20 mouse cellular contexts compared by ENCODE assay signal in the genomic region with DNA sequence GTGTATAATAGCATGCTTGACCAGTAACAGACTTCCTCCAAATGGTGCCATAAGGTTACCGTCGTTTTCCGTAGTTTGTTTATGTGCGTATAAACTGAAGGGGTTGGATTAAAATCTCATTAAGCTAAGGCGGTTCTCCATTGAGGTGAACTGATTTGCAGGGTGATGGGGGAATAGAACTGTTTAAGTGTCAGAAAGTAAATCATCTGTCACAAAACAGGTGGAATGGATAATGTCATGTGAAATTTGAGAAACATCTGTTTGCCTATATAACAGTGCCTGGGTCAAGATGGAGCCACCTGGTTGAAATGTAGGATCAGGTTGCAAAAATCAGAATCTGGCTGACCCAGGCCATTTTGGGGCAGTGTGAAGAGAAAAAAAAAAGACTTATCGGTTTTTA. TPM values are rescaled to one million over a fixed set of nuclear protein-coding genes. Genes with fewer than 3 reads are reported as not detected.
DNase-seq lines count a peak whose midpoint lies in the region; ATAC-seq lines count a peak whose summit lies in the region.
"Had no signal": no experiment of that assay in that cellular context is flagged by ENCODE, and none has a peak within 500 bp of the region (broad histone marks: within the 10 kb centered on the region; RNA-seq: fewer than 3 reads in every experiment).

No protein-coding gene starts in this region.

- peak; percentile 39; the same call in 1 of the 2 replicates for ATAC-seq in limb, embryonic 11.5 days (ENCODE audit: insufficient number of reproducible peaks, low FRiP score, low TSS enrichment, low read depth)
- no peak for ATAC-seq in erythroid progenitor cell, adult 5-6 weeks (replicated peaks; ENCODE audit: low FRiP score, poor library complexity, severe bottlenecking)
- ATAC-seq: forebrain, embryonic 13.5 days; forebrain, embryonic 15.5 days had no signal

- no peaks in the 10 kb centered on the region for H3K4me1 ChIP-seq in limb, embryonic 11.5 days (ENCODE audit: control insufficient read depth, insufficient read depth, low read length)
- H3K4me1 ChIP-seq in limb, embryonic 10.5 days, result peaks cover 8% of the 10 kb centered on the region; the same call in 1 of the 2 replicates
- H3K4me1 ChIP-seq: embryonic facial prominence, embryonic 13.5 days; embryonic facial prominence, embryonic 15.5 days; forebrain, embryonic 13.5 days; forebrain, embryonic 15.5 days had no signal

- H3K27me3 ChIP-seq in limb, embryonic 11.5 days (ENCODE audit: control insufficient read depth, insufficient read depth, low read length), result no peaks in the 10 kb centered on the region
- H3K27me3 ChIP-seq in limb, embryonic 10.5 days (ENCODE audit: low read depth, poor library complexity, severe bottlenecking), result peaks cover 51% of the 10 kb centered on the region
- H3K27me3 ChIP-seq: embryonic facial prominence, embryonic 15.5 days; forebrain, embryonic 15.5 days had no signal

- H3K9me3 ChIP-seq in limb, embryonic 11.5 days (ENCODE audit: control insufficient read depth, low read length), result no peaks in the 10 kb centered on the region
- H3K9me3 ChIP-seq in limb, embryonic 10.5 days (replicated peaks), result no peaks in the 10 kb centered on the region
- H3K9me3 ChIP-seq: embryonic facial prominence, embryonic 13.5 days; embryonic facial prominence, embryonic 15.5 days; forebrain, embryonic 13.5 days; forebrain, embryonic 15.5 days had no signal

- peak; percentile 20 for DNase-seq in limb, embryonic 11.5 days (ENCODE audit: low spot score)
- no peak for DNase-seq in limb, embryonic 10.5 days (ENCODE audit: low spot score)
- peak; percentile 54 for DNase-seq in hindlimb bud, embryonic 11.5 days (ENCODE audit: extremely low spot score, low read depth, low spot score)
- DNase-seq in layer of hippocampus, adult 8-10 months (ENCODE audit: low spot score in 2 of 2), result no peak
- DNase-seq: adrenal gland, adult 2 months; adrenal gland, postnatal 10 days; adrenal gland, postnatal 25 days; cerebellum, adult 11 months; cerebellum, adult 18-20 months; cerebellum, adult 8-10 months; cerebellum, adult 9-11 months; cerebellum, postnatal 14 days; cerebellum, postnatal 36 days had no signal

- H3K4me3 ChIP-seq in limb, embryonic 11.5 days (ENCODE audit: low read depth, low read length), result no peak overlapping the region
- no peak overlapping the region for H3K4me3 ChIP-seq in limb, embryonic 10.5 days
- H3K4me3 ChIP-seq: embryonic facial prominence, embryonic 13.5 days; embryonic facial prominence, embryonic 15.5 days; erythroblast, embryonic 14.5 days; forebrain, embryonic 13.5 days; forebrain, embryonic 15.5 days had no signal

- H3K9ac ChIP-seq in limb, embryonic 11.5 days (ENCODE audit: low read length), result no peak overlapping the region
- H3K9ac ChIP-seq: embryonic facial prominence, embryonic 13.5 days; embryonic facial prominence, embryonic 15.5 days; forebrain, embryonic 13.5 days; forebrain, embryonic 15.5 days had no signal

- 53% methylated on average over 6 of the region's 6 CpGs for WGBS in limb, embryonic 11.5 days
- WGBS in limb, embryonic 10.5 days, result 55% methylated on average over 6 of the region's 6 CpGs

- H3K4me2 ChIP-seq in limb, embryonic 11.5 days (ENCODE audit: low read depth, severe bottlenecking), result no peak overlapping the region
- H3K4me2 ChIP-seq: embryonic facial prominence, embryonic 13.5 days; embryonic facial prominence, embryonic 15.5 days; forebrain, embryonic 13.5 days; forebrain, embryonic 15.5 days had no signal

- no peaks in the 10 kb centered on the region for H3K36me3 ChIP-seq in limb, embryonic 11.5 days (ENCODE audit: control insufficient read depth, insufficient read depth, low read length)
- no peaks in the 10 kb centered on the region for H3K36me3 ChIP-seq in limb, embryonic 10.5 days
- H3K36me3 ChIP-seq: embryonic facial prominence, embryonic 13.5 days; embryonic facial prominence, embryonic 15.5 days; forebrain, embryonic 15.5 days had no signal

- H3K27ac ChIP-seq in limb, embryonic 11.5 days (replicated peaks; ENCODE audit: low read depth, low read length), result no peak overlapping the region
- H3K27ac ChIP-seq in limb, embryonic 10.5 days, result no peak overlapping the region
- H3K27ac ChIP-seq: embryonic facial prominence, embryonic 13.5 days; embryonic facial prominence, embryonic 15.5 days; forebrain, embryonic 13.5 days; forebrain, embryonic 15.5 days had no signal

RNA-seq across cellular contexts. Expression of a gene that starts 29.7 kb away (rescaled TPM):
- polyA plus RNA-seq in limb, embryonic 11.5 days (2014; fragmentation: Nextera tagmentation; extraction: Ambion mirVana), result 25.5 and 28.1 TPM in 2 replicates
- 9.3 and 16.1 TPM in 2 replicates for polyA plus RNA-seq in limb, embryonic 10.5 days (2016; fragmentation: Nextera tagmentation; extraction: Ambion mirVana)
- not detected in 2 replicates for total RNA-seq in erythroid progenitor cell, adult 5-6 weeks (2015; ENCODE audit: low replicate concordance)
- total RNA-seq in erythroid progenitor cell, adult 5-6 weeks (2017; ENCODE audit: low replicate concordance), result not detected in 2 replicates
- total RNA-seq in layer of hippocampus, adult 8-10 months (2022), result under 1 TPM in 3 of 4 experiments, not detected in 1; 0.04 to 0.18 (median 0.06) TPM
- total RNA-seq: MEL had no signal

Comparison
In these comparisons a context has a peak if more than half of its experiments do, and no peak if none do; other contexts are left out.
1. DNase-seq: peak in limb, embryonic 11.5 days (single experiment) and hindlimb bud, embryonic 11.5 days (single experiment); none in limb, embryonic 10.5 days (single experiment) and layer of hippocampus, adult 8-10 months (0 of 2).